Mouse (Mus musculus): ENCODE data around the gene Rora.

Rora gene

DNA sequence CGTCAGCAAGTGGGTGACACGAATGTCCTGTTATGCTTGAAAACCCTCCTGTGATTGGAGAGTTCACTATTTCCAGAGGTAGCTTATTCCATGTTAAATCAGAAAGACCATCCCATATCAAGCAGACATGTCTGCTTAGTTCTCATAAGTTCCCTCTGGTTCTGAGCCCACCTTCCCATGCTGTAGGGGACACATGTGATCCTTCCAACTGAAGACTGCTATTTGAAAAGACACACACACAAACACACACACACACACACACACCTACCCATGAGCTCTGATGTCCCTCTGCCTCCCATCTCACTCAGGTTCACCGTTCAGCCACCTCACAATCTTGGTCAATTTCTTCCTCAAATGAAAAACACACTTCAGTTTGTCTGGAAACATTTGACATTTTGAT lies 642.2 kb downstream of the Rora start:
- DNase-seq = no peak

DNA sequence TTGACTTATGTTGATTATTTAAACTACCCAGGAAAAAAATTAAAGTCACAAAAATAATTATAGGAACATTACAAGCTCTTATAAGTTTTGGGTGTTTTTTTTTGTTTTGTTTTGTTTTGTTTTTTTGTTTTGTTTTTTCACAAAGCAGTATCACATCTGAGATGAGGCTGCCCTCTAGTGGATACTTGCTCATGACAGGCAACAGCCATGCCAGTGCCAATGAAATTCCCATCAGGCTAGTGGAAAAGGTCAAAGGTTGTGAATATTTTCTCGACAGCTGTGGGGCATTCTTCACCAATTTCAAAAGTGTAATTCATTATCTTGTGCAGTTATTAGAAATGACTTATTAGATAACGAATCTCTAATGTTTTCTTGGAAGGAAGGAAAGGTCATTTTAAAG lies 642.8 kb downstream of the Rora start:
- DNase-seq = peak; percentile 82

DNA sequence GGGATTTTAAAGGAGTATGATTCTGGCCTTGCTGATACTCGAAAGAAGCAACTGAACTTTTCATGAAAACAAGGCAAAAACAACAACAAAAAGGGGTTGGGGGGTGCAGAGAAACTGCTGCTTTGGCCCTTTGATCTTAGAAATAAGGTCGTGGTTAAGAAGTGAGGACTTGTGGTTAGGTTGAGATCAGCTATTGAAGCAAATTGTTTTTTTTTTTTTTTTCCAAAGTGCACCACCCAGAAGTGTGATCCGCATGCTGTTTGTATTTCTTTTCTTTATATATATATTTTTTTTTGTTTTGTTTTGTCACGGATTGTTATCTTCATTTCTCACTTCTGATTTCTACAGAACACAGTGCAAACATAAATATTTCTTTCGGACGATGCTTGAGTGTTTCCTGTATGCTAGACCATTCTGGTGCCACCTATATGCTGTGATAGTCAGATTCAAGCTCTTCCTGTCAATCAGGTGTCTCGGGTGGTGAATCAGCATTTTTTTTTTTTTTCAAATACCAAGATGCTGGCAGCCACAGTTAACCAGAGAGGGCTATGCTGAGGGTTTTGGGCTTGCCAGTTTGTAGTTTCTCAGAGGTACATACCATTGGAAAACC lies 644.3 kb downstream of the Rora start:
- DNase-seq = no peak

GRCm38 (mm10) chr9:69298566-69299335 lies 645.2 kb downstream of the Rora start:
- no peak for DNase-seq

- no peak for DNase-seq
These were observed 645.9 kb downstream of the Rora start for GRCm38 (mm10) chr9:69299484-69299883.

DNA sequence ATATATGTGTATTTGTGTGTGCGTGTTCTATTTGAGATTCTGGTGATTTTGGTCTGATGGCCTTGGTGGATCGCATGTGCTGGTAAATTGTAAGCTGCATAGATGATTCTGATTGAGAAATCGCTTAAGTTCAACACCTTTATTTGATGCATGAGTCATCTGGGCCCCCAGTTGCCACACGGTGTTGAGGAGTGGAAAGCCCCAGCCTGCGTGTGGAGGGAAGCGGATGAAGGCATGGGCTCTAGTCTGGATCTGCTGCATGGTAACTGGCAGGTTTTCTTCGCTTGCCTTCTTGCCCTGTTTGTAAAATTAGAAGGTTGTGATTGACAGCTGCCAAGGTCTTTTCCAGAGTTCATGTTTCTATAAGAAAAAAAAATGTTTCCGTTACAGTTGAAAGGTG lies 646.7 kb downstream of the Rora start:
- DNase-seq = no peak

GRCm38 (mm10) chr9:69301445-69301844 lies 647.9 kb downstream of the Rora start:
- no peak for DNase-seq

DNA sequence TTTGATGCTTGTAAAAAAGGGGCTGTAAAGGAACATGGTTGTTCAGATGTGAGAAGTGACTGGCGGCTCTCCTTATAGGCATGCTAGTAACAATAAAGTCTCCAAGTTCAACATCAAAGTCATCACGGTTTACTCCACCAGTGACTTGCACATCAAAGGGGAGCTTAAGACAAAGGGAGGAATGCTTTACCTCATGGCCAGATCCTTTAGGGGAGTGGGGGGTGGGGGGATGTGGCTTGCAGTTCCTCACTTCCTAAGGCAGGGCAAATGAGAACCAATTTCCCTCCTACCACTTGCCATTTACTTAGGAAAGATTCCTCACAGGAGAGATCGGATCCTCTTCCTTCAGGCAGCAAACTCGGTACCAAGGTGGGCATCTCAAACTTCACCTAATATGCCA lies 648.4 kb downstream of the Rora start:
- peak; percentile 39 for DNase-seq

DNA sequence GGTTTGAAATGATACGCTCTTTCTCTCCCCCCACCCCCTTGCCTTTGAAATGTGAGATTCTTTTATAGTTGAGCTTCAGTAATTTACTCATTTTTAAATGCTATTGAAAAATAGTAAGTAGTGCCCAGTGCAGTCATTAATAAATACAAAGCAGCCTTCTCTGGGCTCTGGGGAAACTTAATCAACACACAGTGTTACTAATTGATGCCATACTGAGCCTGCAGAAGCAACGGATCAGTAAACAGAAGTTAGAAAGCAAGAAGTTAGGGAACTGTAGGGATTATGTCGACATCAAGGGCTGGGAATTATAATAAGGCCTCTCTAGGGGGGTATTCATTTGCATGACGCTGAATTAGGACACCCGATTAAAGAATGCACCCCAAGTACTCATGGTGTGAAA lies 649.3 kb downstream of the Rora start:
- DNase-seq = no peak

- DNase-seq = no peak
These were observed 649.9 kb downstream of the Rora start for GRCm38 (mm10) chr9:69303346-69303944.

GRCm38 (mm10) chr9:69303962-69304361 lies 650.4 kb downstream of the Rora start:
- DNase-seq = no peak

GRCm38 (mm10) chr9:69304492-69304891 lies 650.9 kb downstream of the Rora start:
- no peak for DNase-seq

DNA sequence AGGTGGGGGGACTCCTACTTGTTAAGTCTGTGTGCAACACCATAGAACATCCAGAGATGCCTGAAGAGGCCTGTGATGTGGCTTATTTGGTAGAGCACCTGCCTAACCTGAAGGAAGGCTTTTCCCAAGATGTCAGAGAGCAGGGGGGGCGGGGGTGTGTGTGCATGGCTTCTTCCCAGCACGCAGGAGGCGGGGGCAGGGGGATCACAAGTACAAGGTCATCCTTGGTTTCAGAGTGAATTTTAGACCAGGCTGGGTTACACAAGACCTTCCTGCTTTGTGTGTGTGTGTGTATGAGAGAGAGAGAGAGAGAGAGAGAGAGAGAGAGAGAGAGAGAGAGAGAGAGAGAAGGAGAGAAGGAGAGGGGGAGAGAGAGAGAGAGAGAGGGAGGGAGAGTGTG lies 651.4 kb downstream of the Rora start:
- DNase-seq = no peak

- DNase-seq = no peak
These were observed 653.3 kb downstream of the Rora start for GRCm38 (mm10) chr9:69306734-69307528.

GRCm38 (mm10) chr9:69307974-69308373 lies 654.4 kb downstream of the Rora start:
- no peak for DNase-seq

DNA sequence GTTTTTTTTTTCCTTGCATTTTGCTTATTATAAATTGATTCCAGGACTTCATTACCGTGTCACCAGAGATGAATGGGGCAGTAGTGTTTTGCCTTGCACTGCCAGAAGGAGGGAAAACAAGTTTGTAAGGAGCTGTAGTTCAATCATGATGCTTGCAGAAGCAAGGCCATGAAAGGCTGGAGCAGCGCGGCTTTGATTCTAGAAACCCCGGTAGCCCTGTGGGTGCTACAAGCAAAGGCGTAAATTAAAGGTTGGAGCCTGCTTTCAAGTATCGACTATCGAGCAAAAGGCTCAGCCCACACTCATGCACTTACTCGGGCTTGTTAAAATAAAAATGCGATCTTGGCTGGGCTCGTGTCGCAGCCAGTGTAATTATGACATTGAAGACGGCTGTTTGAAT lies 656.9 kb downstream of the Rora start:
- DNase-seq = no peak

DNA sequence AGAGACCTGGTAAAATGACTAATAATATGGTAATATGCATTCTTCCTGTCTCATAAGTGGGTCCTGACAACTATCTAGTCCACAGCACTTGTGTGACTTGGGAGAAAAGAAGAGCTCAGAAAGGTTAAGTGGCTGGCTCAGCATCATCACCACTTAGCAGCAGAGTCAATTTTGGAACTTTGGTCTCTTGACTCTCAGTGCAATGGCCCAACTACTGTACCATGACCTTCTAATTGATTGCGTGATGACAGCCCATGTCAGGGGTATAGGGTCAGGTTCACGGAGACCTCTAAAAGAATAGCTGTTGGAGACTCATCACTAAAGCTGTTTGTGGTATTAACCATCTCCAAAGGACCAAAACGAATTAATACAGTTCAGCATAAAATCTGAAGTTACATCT lies 659.7 kb downstream of the Rora start:
- DNase-seq = no peak

DNA sequence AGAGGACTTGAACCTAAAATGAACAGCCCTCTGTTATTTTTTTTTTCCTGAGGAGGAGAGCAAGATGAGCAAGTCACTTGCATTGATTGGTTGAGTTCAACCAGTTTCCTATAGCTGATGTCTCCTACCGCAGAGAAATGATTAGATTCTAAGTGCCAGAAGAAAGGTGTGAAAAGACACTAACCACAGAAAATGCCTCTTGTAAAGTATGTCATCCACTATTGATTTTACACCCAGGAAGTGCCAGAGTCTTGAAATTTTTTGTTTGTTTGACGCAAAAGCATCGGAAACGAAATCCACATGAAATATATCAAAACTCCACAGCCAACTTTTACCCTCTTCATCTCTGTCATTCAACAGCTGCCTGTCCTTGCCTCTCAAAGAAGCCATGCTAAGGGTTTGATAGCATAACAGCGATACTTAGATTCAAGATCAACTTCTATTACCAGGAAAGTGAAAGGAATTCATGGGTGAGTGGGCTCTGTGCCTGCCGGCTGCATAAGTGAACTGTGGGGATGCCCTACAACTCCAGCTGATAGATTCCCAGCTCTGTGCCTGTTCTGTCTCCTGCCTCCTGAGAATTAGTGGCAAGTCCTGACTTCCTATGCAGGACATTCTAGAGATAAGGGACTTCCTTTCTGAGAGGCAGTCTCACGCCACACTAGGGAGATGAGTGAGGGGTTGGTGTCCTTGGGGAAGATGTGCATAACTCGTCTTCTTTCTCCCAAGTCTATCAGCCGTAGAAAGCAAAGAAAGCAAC lies 661.0 kb downstream of the Rora start:
- DNase-seq = no peak

DNA sequence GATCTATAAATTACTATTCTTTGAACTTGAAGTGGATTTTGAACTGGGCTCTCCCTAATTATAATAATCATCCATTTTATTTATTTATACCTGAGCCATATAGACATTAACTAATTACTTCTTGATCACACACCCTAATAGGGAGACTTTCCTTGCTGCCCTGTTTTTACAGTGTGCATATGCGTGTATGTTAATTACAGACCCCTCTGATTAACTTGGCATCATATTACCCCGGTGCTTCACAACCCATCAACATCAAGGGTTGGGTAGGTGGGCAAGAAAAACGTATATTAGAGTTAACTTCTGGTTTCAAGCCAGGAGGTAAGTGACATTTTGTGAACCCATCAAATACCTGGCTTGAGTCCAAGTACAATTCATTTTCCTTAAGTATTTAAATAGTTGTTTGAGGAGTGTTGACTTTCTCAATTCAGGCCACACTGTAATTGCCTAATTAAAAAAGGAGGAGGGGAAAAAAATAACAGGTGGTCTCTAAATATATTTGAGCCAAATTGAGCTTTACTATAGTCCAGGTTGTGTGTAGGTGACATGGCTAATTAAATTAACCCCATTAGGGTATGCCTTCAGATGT lies 664.0 kb downstream of the Rora start:
- DNase-seq = no peak

DNA sequence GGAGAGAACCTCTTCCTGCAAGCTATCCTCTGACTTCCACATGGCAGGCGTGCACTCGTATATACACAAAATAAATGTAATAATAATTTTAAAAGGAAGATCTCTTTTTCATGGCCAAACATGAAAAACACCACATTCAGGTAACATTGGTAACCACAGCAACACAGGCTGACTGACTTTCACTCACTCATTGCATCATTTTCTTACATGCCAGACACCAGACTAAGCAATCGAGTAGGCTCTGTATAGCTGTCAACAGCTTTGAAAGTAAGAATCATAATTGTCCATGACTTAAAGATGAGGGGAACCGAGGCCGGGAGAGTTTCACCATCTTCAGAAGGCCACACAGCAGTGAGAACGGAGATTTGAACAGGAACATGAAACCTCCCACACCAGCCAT lies 665.8 kb downstream of the Rora start:
- DNase-seq = no peak

- DNase-seq = no peak
These were observed 666.5 kb downstream of the Rora start for GRCm38 (mm10) chr9:69319913-69320634.

DNA sequence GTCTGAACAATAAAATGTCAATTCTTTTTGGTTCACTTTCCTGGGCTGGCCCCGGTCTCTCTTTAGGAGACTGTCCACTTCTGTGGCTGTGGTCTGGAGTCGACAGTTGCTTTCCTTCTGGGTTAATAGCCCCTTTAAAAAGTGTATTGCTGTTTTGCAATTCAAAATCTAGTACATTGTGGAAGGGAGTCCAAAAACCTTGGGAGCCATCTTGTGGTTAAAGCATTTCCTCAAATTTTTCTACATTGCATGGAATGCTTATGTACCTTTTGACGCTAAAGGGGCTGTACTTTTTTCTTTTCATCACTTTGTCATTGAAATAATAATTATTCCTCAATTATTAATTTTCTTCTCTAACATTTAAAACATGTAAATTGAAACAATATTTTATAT lies 667.0 kb downstream of the Rora start:
- DNase-seq = no peak
